Mouse (Mus musculus): Measurements from ENCODE around the gene Megf11. TPM values are rescaled to one million over a fixed set of nuclear protein-coding genes. Genes with fewer than 3 reads are reported as not detected.

Megf11 gene
- polyA plus RNA-seq, 1 experiment from 2014 or later, result 0.53 TPM

DNA sequence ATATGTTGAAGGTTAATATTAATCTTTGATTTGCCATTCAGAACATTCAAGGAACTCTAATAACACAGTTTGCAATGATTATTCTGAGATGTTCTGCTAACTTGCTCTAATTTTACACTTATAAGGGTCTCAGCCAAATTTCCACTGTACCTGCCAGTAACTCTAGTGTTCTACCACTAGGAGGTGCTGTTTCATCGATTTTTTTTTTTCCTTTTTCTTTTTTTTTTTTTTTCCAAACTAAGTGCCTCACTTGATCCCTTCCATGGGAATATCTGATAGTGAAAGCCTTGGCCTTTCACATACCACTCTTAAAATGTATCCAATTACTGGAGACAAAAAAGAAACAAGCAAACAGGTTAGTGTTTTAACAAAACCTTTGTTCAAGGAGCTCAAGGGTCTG is 38.0 kb upstream of the Megf11 start:
- no peaks in the 10 kb centered on the region for H3K9me3 ChIP-seq (ENCODE audit: control insufficient read depth, low read length)
- H3K4me3 ChIP-seq (ENCODE audit: low read depth, low read length), result no peak overlapping the region
- no peak overlapping the region for H3K27ac ChIP-seq (ENCODE audit: low read depth, low read length)
- ATAC-seq (replicated peaks; ENCODE audit: low FRiP score), result no peak
- no peaks in the 10 kb centered on the region for H3K36me3 ChIP-seq (ENCODE audit: control insufficient read depth, insufficient read depth, low read length)
- no peak overlapping the region for H3K9ac ChIP-seq (ENCODE audit: low read depth, low read length)
- H3K27me3 ChIP-seq (replicated peaks; ENCODE audit: control insufficient read depth, insufficient read depth, low read length), result no peaks in the 10 kb centered on the region
- H3K4me2 ChIP-seq, result no peak overlapping the region
- no peak for DNase-seq (ENCODE audit: low spot score)
- H3K4me1 ChIP-seq (replicated peaks; ENCODE audit: control insufficient read depth, insufficient read depth, low read length), result no peaks in the 10 kb centered on the region; the same call in 1 of the 2 replicates
- 0% methylated on average over 1 of the region's 1 CpGs for WGBS

DNA sequence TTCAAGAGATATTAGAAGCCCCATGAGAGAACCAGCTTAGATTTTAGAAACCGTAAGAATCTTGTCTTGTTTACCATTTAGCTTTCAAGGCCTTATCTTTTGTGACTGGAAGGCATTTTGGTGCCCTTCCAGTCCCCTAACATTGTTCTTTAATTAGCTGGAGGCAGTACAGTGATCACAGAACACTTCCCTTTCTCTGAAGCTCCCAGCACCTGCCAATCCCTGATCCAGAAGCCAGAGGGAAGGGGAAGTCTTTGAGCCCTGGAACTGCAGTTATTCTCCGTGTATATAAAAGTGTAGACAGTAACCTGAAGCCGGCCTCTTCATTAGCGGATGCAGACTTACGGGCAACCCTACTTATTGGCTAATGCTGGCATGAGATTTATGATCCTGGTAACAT is 35.9 kb upstream of the Megf11 start:
- Histone ChIP-seq H3K4me1 (replicated peaks; ENCODE audit: control insufficient read depth, insufficient read depth, low read length) (no peaks in the 10 kb centered on the region), H3K9ac (ENCODE audit: low read depth, low read length) (no peak overlapping the region), H3K27me3 (replicated peaks; ENCODE audit: control insufficient read depth, insufficient read depth, low read length) (no peaks in the 10 kb centered on the region), H3K36me3 (ENCODE audit: control insufficient read depth, insufficient read depth, low read length) (no peaks in the 10 kb centered on the region), H3K9me3 (ENCODE audit: control insufficient read depth, low read length) (no peaks in the 10 kb centered on the region), H3K4me3 (ENCODE audit: low read depth, low read length) (no peak overlapping the region), H3K4me2 (no peak overlapping the region), H3K27ac (ENCODE audit: low read depth, low read length) (no peak overlapping the region)
- ATAC-seq (replicated peaks; ENCODE audit: low FRiP score) (no peak), DNase-seq (ENCODE audit: low spot score) (no peak)
- WGBS, result 65% methylated on average over 5 of the region's 5 CpGs

DNA sequence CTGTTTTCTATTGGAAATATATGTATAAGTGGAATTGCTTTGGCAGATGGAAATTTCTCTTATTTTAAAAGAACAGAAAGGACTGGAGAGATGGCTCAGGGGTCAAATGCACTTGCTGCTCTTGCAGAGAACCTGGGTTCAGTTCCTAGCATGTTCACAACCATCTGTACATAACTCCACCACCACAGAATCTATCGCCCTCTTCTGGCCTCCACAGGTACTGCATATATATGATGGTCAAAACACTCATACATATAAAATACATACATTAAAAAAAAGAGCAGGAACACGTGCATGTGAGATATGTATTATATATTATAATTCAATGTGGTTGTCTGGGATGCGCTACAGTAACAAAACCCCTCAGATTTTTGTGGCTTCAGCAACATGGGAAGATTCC is 34.2 kb upstream of the Megf11 start:
- no peak overlapping the region for H3K4me3 ChIP-seq (ENCODE audit: low read depth, low read length)
- H3K27ac ChIP-seq (ENCODE audit: low read depth, low read length), result no peak overlapping the region
- WGBS, result 34% methylated on average over 3 of the region's 3 CpGs
- H3K9ac ChIP-seq (ENCODE audit: low read depth, low read length), result no peak overlapping the region
- ATAC-seq (replicated peaks; ENCODE audit: low FRiP score), result no peak
- DNase-seq (ENCODE audit: low spot score), result no peak
- no peaks in the 10 kb centered on the region for H3K27me3 ChIP-seq (replicated peaks; ENCODE audit: control insufficient read depth, insufficient read depth, low read length)
- no peaks in the 10 kb centered on the region for H3K4me1 ChIP-seq (replicated peaks; ENCODE audit: control insufficient read depth, insufficient read depth, low read length)
- H3K36me3 ChIP-seq (ENCODE audit: control insufficient read depth, insufficient read depth, low read length), result no peaks in the 10 kb centered on the region
- no peak overlapping the region for H3K4me2 ChIP-seq
- no peaks in the 10 kb centered on the region for H3K9me3 ChIP-seq (ENCODE audit: control insufficient read depth, low read length)

- WGBS, result 83% methylated on average over 7 of the region's 7 CpGs
- no peak for DNase-seq (ENCODE audit: low spot score)
- no peak overlapping the region for H3K4me3 ChIP-seq (ENCODE audit: low read depth, low read length)
- no peaks in the 10 kb centered on the region for H3K27me3 ChIP-seq (replicated peaks; ENCODE audit: control insufficient read depth, insufficient read depth, low read length)
- H3K27ac ChIP-seq (ENCODE audit: low read depth, low read length), result no peak overlapping the region
- H3K9ac ChIP-seq (ENCODE audit: low read depth, low read length), result no peak overlapping the region
- no peaks in the 10 kb centered on the region for H3K4me1 ChIP-seq (replicated peaks; ENCODE audit: control insufficient read depth, insufficient read depth, low read length)
- no peaks in the 10 kb centered on the region for H3K9me3 ChIP-seq (ENCODE audit: control insufficient read depth, low read length)
- H3K4me2 ChIP-seq, result no peak overlapping the region
- ATAC-seq (replicated peaks; ENCODE audit: low FRiP score), result no peak
- H3K36me3 ChIP-seq (ENCODE audit: control insufficient read depth, insufficient read depth, low read length), result no peaks in the 10 kb centered on the region
Measured at GRCm38 (mm10) chr9:64355627-64356026, 29.8 kb upstream of the Megf11 start.

DNA sequence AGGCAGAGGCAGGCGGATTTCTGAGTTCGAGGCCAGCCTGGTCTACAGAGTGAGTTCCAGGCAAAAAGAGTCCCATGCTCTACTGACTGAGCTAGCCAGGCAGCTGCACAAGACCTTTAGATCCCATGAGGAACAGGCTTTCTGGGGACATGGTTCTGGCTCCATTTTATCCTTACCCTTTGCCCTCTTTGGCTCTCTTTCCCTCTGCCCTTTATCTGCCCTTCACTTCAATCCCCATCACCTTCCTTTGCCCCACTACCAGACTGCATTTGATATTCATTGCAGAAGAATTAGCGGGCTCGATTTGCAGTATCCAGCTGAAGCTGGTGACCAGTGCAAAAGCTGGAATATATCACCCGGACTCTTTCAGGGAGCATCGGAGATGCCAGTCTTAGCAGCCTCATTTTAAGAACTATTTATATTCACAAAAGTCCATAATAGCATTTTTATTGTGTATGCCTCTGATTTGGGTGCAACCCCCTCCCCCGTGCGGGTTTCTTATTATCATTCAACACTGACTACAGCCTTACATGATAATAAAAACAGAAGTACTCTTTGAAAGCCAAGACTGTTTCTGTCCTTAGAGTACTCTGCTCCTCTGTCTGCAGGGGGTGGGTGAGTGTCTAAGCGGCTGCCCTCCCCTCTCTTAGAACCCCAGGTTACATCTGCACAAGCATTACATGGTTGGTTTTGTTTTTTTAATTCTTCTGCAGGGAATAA is 24.0 kb upstream of the Megf11 start:
- WGBS, result 84% methylated on average over 9 of the region's 9 CpGs
- DNase-seq (ENCODE audit: low spot score) (no peak), ATAC-seq (replicated peaks; ENCODE audit: low FRiP score) (no peak)
- H3K4me2 ChIP-seq, result no peak overlapping the region
- H3K36me3 ChIP-seq (ENCODE audit: control insufficient read depth, insufficient read depth, low read length), result no peaks in the 10 kb centered on the region
- H3K4me1 ChIP-seq (replicated peaks; ENCODE audit: control insufficient read depth, insufficient read depth, low read length), result no peaks in the 10 kb centered on the region
- no peaks in the 10 kb centered on the region for H3K9me3 ChIP-seq (ENCODE audit: control insufficient read depth, low read length)
- no peak overlapping the region for H3K9ac ChIP-seq (ENCODE audit: low read depth, low read length)
- H3K27ac ChIP-seq (ENCODE audit: low read depth, low read length), result no peak overlapping the region
- H3K4me3 ChIP-seq (ENCODE audit: low read depth, low read length), result no peak overlapping the region
- no peaks in the 10 kb centered on the region for H3K27me3 ChIP-seq (replicated peaks; ENCODE audit: control insufficient read depth, insufficient read depth, low read length)

GRCm38 (mm10) chr9:64369871-64370270 is 15.6 kb upstream of the Megf11 start:
- no peak for DNase-seq (ENCODE audit: low spot score)
- Histone ChIP-seq H3K4me2 (no peak overlapping the region), H3K4me3 (ENCODE audit: low read depth, low read length) (no peak overlapping the region), H3K9ac (ENCODE audit: low read depth, low read length) (no peak overlapping the region), H3K27ac (ENCODE audit: low read depth, low read length) (no peak overlapping the region), H3K27me3 (replicated peaks; ENCODE audit: control insufficient read depth, insufficient read depth, low read length) (no peaks in the 10 kb centered on the region), H3K9me3 (ENCODE audit: control insufficient read depth, low read length) (no peaks in the 10 kb centered on the region), H3K4me1 (replicated peaks; ENCODE audit: control insufficient read depth, insufficient read depth, low read length) (no peaks in the 10 kb centered on the region), H3K36me3 (ENCODE audit: control insufficient read depth, insufficient read depth, low read length) (no peaks in the 10 kb centered on the region)
- 64% methylated on average over 7 of the region's 7 CpGs for WGBS
- ATAC-seq (replicated peaks; ENCODE audit: low FRiP score), result no peak

GRCm38 (mm10) chr9:64371305-64371819 is 14.1 kb upstream of the Megf11 start:
- Histone ChIP-seq H3K4me2 (no peak overlapping the region), H3K27ac (ENCODE audit: low read depth, low read length) (no peak overlapping the region), H3K36me3 (ENCODE audit: control insufficient read depth, insufficient read depth, low read length) (no peaks in the 10 kb centered on the region), H3K9me3 (ENCODE audit: control insufficient read depth, low read length) (no peaks in the 10 kb centered on the region), H3K9ac (ENCODE audit: low read depth, low read length) (no peak overlapping the region), H3K4me1 (replicated peaks; ENCODE audit: control insufficient read depth, insufficient read depth, low read length) (no peaks in the 10 kb centered on the region), H3K4me3 (ENCODE audit: low read depth, low read length) (no peak overlapping the region), H3K27me3 (replicated peaks; ENCODE audit: control insufficient read depth, insufficient read depth, low read length) (no peaks in the 10 kb centered on the region; the same call in 1 of the 2 replicates)
- DNase-seq (ENCODE audit: low spot score) (no peak), ATAC-seq (replicated peaks; ENCODE audit: low FRiP score) (no peak)
- WGBS, result 45% methylated on average over 11 of the region's 11 CpGs

GRCm38 (mm10) chr9:64376380-64376779 is 9.0 kb upstream of the Megf11 start:
- ATAC-seq (replicated peaks; ENCODE audit: low FRiP score), result no peak
- no peaks in the 10 kb centered on the region for H3K9me3 ChIP-seq (ENCODE audit: control insufficient read depth, low read length)
- H3K4me2 ChIP-seq, result no peak overlapping the region
- no peak overlapping the region for H3K9ac ChIP-seq (ENCODE audit: low read depth, low read length)
- H3K4me1 ChIP-seq (replicated peaks; ENCODE audit: control insufficient read depth, insufficient read depth, low read length), result no peaks in the 10 kb centered on the region
- no peak for DNase-seq (ENCODE audit: low spot score)
- no peak overlapping the region for H3K4me3 ChIP-seq (ENCODE audit: low read depth, low read length)
- no peak overlapping the region for H3K27ac ChIP-seq (ENCODE audit: low read depth, low read length)
- 83% methylated on average over 2 of the region's 2 CpGs for WGBS
- H3K27me3 ChIP-seq (replicated peaks; ENCODE audit: control insufficient read depth, insufficient read depth, low read length), result peaks cover 5% of the 10 kb centered on the region
- no peaks in the 10 kb centered on the region for H3K36me3 ChIP-seq (ENCODE audit: control insufficient read depth, insufficient read depth, low read length)

Measured in liver, embryonic 11.5 days (tissue).